Mouse (Mus musculus) neutrophil, adult 83 days (primary cell): ENCODE data around the gene Zfp53. TPM values are rescaled to one million over a fixed set of nuclear protein-coding genes. Genes with fewer than 3 reads are reported as not detected.

Source experiments
- total RNA-seq, 2 experiments: library from RNA; stranded (reverse); gene quantifications; one replicate each; pipeline ENCODE4 v1.2.4; 2023

Zfp53 gene
- total RNA-seq, result 10 to 100 TPM in 1 of 2 experiments, 1 to 10 TPM in 1; 8.4 to 10.4 TPM

DNA sequence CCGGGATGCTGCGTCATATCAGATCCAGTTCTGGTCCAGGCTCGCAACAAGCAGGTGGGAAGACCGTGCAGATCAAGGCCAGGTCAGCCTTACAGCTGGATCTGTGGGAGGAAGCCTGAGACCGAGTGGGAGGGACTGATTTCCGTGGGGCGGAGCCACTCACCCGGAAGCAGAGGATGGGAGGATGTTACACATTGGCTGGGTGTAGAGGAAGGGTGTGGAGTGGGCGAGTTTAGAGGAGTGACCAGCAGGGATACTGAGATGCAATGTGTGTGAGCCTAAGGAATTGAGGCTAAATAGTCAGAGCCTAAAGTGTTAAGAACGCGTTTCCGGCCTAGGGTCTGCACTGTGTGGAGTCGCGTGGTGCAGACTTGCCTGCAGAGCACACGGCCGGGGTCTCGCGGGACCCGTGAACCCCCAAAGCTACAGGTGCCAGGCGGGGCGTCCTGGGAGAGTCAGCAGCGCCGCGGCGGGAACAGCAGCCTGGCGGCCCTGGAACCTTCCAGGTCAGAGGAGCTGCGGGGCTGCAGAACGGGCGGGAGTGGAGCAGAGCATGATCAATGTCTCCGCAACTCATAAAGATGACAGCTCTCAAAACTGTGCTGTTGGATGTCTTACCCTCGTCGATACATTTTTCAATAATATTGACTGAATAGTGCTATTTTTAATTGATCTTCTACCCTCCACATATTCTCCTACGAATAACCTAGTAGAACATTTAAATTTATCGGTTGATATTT is at the start of gene Zfp53:
Gene Zfp53, plus strand, starts transcription at position 239 of the 740 bp plus-strand sequence.

DNA sequence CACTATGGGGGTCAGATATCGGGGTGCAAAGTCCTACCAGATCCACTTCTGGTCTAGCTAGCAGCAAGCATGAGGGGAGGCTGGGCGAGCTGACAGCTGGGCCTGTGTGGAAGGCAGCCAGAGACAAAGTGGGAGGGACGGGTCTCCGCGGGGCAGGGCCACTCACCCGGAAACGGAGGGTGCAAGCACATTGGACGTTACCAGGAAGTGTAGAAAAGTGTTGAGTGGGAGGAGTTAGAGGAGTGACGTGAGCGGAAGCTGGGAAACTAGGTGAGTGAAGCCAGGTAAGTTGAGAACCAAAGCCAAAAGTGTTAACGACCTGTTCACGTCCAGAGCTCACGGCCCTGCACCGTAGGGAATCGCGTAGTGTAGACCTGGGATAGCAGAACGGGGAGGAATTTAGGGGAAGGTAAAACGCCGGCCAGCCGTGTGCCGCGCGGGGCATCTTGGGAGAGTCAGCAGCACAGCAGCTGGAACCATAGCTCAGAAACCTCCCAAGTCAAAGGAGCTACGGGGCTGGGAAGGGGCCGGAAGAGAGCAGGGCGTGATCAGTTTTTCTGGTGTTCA is 38.6 kb upstream of the Zfp53 start, which contains the start of gene Zfp51:
Gene Zfp51, plus strand, starts transcription at position 237 of the 567 bp plus-strand sequence.

DNA sequence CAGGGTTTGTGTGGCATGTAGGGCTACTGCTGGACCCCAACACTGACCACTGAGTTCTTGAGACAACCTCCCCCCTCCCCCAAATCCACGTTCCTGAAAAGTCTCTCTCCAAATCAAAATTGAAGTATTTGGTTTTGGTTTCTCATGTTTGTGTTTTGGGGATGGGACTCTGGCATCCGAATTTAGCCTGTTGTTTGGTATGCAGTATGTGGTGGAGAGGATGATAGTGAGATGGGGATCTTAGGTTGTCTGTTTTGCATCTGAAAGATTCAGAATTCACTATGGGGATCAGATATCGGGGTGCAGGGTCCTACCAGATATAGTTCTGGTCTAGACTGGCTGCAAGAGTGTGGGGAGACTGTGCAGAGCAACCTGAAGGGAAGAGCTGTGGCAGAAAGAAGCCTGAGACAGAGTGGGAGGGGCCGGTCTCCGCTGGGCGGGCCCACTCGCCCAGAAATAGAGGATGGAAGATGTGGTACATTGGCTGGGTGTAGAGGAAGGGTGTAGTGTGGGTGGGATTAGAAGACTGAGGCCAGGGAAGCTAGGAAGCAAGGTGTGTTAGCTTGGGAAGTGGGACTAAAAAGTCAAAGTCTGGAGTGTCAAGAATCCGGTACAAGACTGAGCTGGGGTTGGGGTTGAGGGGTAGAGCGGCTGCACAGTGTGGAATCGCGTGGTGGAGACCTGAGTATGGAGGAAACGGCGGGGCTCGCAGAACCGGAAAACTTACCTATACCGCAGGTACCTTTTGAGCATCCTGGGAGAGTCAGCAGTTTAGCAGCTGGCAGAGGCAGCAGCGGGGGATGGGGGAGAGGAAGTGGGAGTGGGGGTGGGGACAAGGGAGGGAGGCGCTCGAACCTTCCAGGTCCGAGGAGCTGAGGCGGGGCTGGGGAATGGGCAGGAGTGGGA is 46.6 kb downstream of the Zfp53 start, which contains the start of gene Zfp52:
Gene Zfp52, plus strand, starts transcription at position 444 of the 906 bp plus-strand sequence.

Other genes starting within 250 kb of the Zfp53 start
- gene Vmn1r235, start 232.6 kb upstream of the Zfp53 start, total RNA-seq, result not detected
- gene Vmn1r236, start 206.1 kb upstream of the Zfp53 start, total RNA-seq, result not detected
- not detected for gene Vmn1r237, start 177.1 kb upstream of the Zfp53 start, total RNA-seq
- 1 to 10 TPM; 2.1 to 3.0 TPM for gene Zfp677, start 105.2 kb upstream of the Zfp53 start, total RNA-seq
- 1 to 10 TPM; 1.8 to 2.0 TPM for gene Zfp54, start 65.8 kb upstream of the Zfp53 start, total RNA-seq
- gene Zfp51, start 38.6 kb upstream of the Zfp53 start, total RNA-seq, result 1 to 10 TPM; 8.0 to 8.2 TPM
- gene Zfp52, start 46.5 kb downstream of the Zfp53 start, total RNA-seq, result 1 to 10 TPM; 8.6 to 8.7 TPM
- gene Zfp948, start 78.0 kb downstream of the Zfp53 start, total RNA-seq, result 1 to 10 TPM; 2.4 to 3.0 TPM
- 1 to 10 TPM; 4.4 TPM for gene Zfp983, start 161.6 kb downstream of the Zfp53 start, total RNA-seq
- 10 to 100 TPM in 1 of 2 experiments, not detected in 1; 10.2 TPM for gene Gm10226, start 202.9 kb downstream of the Zfp53 start, total RNA-seq
- 1 to 10 TPM; 2.0 TPM for gene Zfp760, start 218.7 kb downstream of the Zfp53 start, total RNA-seq
- gene Zfp229, start 241.8 kb downstream of the Zfp53 start, total RNA-seq, result 1 to 10 TPM; 2.0 to 2.2 TPM